In the genomic region with DNA sequence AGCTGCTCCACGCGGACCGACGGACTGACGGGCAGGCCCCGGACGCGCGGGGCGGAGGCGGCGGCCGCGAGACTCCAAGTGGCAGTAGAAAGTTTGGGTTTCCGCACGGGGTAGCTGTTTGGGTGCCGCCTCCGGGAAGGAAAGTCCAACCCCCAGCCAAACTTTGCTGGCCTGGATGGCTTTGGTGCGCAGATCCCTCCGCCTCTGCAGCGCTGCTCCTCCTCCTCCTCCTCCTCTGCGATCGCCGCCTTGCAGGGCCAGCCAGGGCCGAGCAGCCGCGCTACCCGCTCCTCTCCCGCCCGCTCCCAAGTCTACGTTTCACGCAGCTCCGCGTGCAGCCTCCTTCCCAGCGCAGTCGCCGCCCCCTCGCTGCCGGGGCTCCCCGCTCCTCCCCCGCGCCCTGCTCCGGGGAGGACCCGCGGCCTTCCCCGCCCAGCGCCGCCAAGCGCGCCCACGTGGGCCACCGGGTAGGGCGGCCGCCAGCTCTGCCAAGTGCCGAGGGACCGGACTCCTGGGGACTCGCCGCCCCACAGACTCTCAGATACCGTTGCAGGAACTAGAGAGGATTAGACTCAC, we compare ENCODE assay signal across 8 mouse cellular contexts. TPM values are rescaled to one million over a fixed set of nuclear protein-coding genes. Genes with fewer than 3 reads are reported as not detected.
DNase-seq lines count a peak whose midpoint lies in the region; ATAC-seq and TF ChIP-seq lines count a peak whose summit lies in the region.

A gene (minus strand): TSS at position 130 of the 576 bp plus-strand sequence.

- in situ Hi-C loops in Patski (cut with MboI; ENCODE audit: low pct_unique_long_range_greater_than_20kb): loop anchor here (5.0 kb wide), 2 partner anchors 36 to 84 kb away; no protein-coding TSS in a partner anchor

- ATAC-seq in Patski: peak; percentile 85
- ATAC-seq in hindbrain, embryonic 11.5 days (ENCODE audit: low FRiP score): peak; percentile 87

- peaks cover 15% of the 10 kb centered on the region for H3K4me1 ChIP-seq in hindbrain, embryonic 11.5 days (replicated peaks; ENCODE audit: control insufficient read depth, insufficient read depth, low read length)

- peak within 1 kb of the TSS; percentile 88 for H3K9ac ChIP-seq in hindbrain, embryonic 11.5 days (ENCODE audit: low read depth, low read length)

- CTCF ChIA-PET in Patski (lab: Charles Lee): interaction anchor here (0.6 to 3.3 kb wide), 3 partner anchors 69 to 81 kb away, joined by 3 to 9 read pairs (median 5); no protein-coding TSS in a partner anchor

- peak within 1 kb of the TSS; percentile 65 for H3K4me2 ChIP-seq in hindbrain, embryonic 11.5 days (replicated peaks; ENCODE audit: low read depth, low read length)

- POLR2A ChIA-PET in Patski (lab: Charles Lee): interaction anchor here (0.7 to 2.4 kb wide), 11 partner anchors 10 to 150 kb away, joined by 3 to 18 read pairs (median 4); no protein-coding TSS in a partner anchor

- under 1% methylated on average over 53 of the region's 59 CpGs for WGBS in hindbrain, embryonic 11.5 days

- H3K27me3 ChIP-seq in Patski: no peaks in the 10 kb centered on the region
- no peaks in the 10 kb centered on the region for H3K27me3 ChIP-seq in hindbrain, embryonic 11.5 days (ENCODE audit: control insufficient read depth, insufficient read depth, low read length)

- H3K4me3 ChIP-seq in hindbrain, embryonic 11.5 days (ENCODE audit: low read depth, low read length): peak within 1 kb of the TSS; percentile 73

- H3K27ac ChIP-seq in hindbrain, embryonic 11.5 days (ENCODE audit: low read depth, low read length): peak within 1 kb of the TSS; percentile 91

- no peaks in the 10 kb centered on the region for H3K9me3 ChIP-seq in hindbrain, embryonic 11.5 days (ENCODE audit: control insufficient read depth, low read length)

- H3K36me3 ChIP-seq in hindbrain, embryonic 11.5 days (ENCODE audit: control insufficient read depth, insufficient read depth, low read length): no peaks in the 10 kb centered on the region

- DNase-seq in Patski (ENCODE audit: low read depth, low spot score): peak; percentile 74
- DNase-seq in cerebellum, postnatal 10 days: peak; percentile 72 to 84
- DNase-seq in frontal cortex, postnatal 10 days (ENCODE audit: low spot score in 2 of 2): peak; percentile 81 to 85
- DNase-seq in hindbrain, embryonic 11.5 days (ENCODE audit: low spot score): peak; percentile 88
- peak; percentile 77 to 80 for DNase-seq in layer of hippocampus, postnatal 25 days (ENCODE audit: extremely low spot score in 1 of 2, low spot score in 1 of 2)
- peak; percentile 90 for DNase-seq in lung, postnatal 14 days
- peak; percentile 97 for DNase-seq in ovary, postnatal 36 days (ENCODE audit: low spot score)
- peak; percentile 92 for DNase-seq in thymus, postnatal 14 days

- TF ChIP-seq CTCF in Patski (IDR thresholded peaks at IDR 0.05): no peak

RNA-seq across cellular contexts. Expression of the gene that starts here (rescaled TPM):
- 107 TPM for polyA plus RNA-seq in Patski (2021)
- polyA plus RNA-seq in hindbrain, embryonic 11.5 days (2014; fragmentation: Nextera tagmentation; extraction: Ambion mirVana): 13.9 and 16.0 TPM in 2 replicates
- 10 to 100 TPM; 38.0 to 44.6 TPM for total RNA-seq in layer of hippocampus, postnatal 25 days (2021)

Comparison
In these comparisons a context has a peak if more than half of its experiments do, and no peak if none do; other contexts are left out.
1. Peak in every context shown above with its lines: DNase-seq, ATAC-seq, H3K4me3 ChIP-seq and H3K27ac ChIP-seq.